Mouse (Mus musculus) MEL (cell line): ENCODE results near the gene Fam222a. TPM values are rescaled to one million over a fixed set of nuclear protein-coding genes. Genes with fewer than 3 reads are reported as not detected.

Source experiments
- DNase-seq: peaks from one replicate; pipeline ENCODE4 v3.0.0; 2011; ENCODE audit warnings: low read depth, low spot score
- H3K27ac ChIP-seq: 2 replicates; pipeline ENCODE4 v1.5.1; 2012; ENCODE audit warnings: low read depth, mild to moderate bottlenecking, control low read depth, low read length, moderate library complexity; ENCODE audit not compliant: control insufficient read depth
- H3K27me3 ChIP-seq, 2 experiments: fragments of 150-350 bp in 1 of 2; sonication (generic) in 1 of 2; 2 replicates each; pipeline ENCODE4 v1.6.1; 2012; ENCODE audit warnings: low read length in 2 of 2, mild to moderate bottlenecking in 2 of 2, improper control_type of control experiment in 1 of 2, moderate library complexity in 1 of 2; ENCODE audit not compliant: insufficient read depth in 2 of 2, control insufficient read depth in 1 of 2
- H3K36me3 ChIP-seq, 2 experiments: 2 replicates each; pipeline ENCODE4 v1.6.1; 2012 to 2014; ENCODE audit warnings: low read length in 2 of 2, improper control_type of control experiment in 1 of 2, inconsistent platforms in 1 of 2, mild to moderate bottlenecking in 1 of 2; ENCODE audit not compliant: insufficient read depth in 2 of 2, control insufficient read depth in 1 of 2
- H3K4me1 ChIP-seq, 2 experiments: fragments of 150-350 bp in 1 of 2; sonication (generic) in 1 of 2; 2 replicates each; pipeline ENCODE4 v1.6.1; 2012; ENCODE audit warnings: low read length in 2 of 2, improper control_type of control experiment in 1 of 2, mild to moderate bottlenecking in 1 of 2; ENCODE audit not compliant: insufficient read depth in 2 of 2, control insufficient read depth in 1 of 2
- H3K4me3 ChIP-seq, 2 experiments: fragments of 150-350 bp in 1 of 2; sonication (generic) in 1 of 2; 2 replicates each; pipeline ENCODE4 v1.5.1; 2012; ENCODE audit warnings: low read depth in 2 of 2, low read length in 2 of 2, mild to moderate bottlenecking in 2 of 2, moderate library complexity in 2 of 2, control low read depth in 1 of 2, improper control_type of control experiment in 1 of 2; ENCODE audit not compliant: control insufficient read depth in 1 of 2, insufficient read depth in 1 of 2
- H3K79me2 ChIP-seq: 2 replicates; pipeline ENCODE4 v1.6.1; 2012; ENCODE audit warnings: mild to moderate bottlenecking, low read length, moderate library complexity; ENCODE audit not compliant: control insufficient read depth, poor library complexity, insufficient read depth
- H3K9ac ChIP-seq: 2 replicates; pipeline ENCODE4 v1.6.1; 2012; ENCODE audit warnings: low read depth, mild to moderate bottlenecking, control low read depth, low read length, moderate library complexity; ENCODE audit not compliant: control insufficient read depth, poor library complexity, severe bottlenecking
- H3K9me3 ChIP-seq: fragments of 150-350 bp; sonication (generic); replicated peaks from 2 replicates; pipeline ENCODE4 v1.6.1; 2012; ENCODE audit warnings: mild to moderate bottlenecking, low read length, improper control_type of control experiment, moderate library complexity; ENCODE audit not compliant: insufficient read depth
- CHD2 ChIP-seq: IDR thresholded peaks from 2 replicates; pipeline ENCODE4 v1.6.1; 2011; ENCODE audit warnings: low read length, improper control_type of control experiment
- EP300 ChIP-seq, 2 experiments: IDR thresholded peaks; 2 replicates each; pipeline ENCODE4 v1.6.1; 2011; ENCODE audit warnings: improper control_type of control experiment in 2 of 2, low read length in 2 of 2, low read depth in 1 of 2, mild to moderate bottlenecking in 1 of 2
- GATA1 ChIP-seq: IDR thresholded peaks from 2 replicates; pipeline ENCODE4 v1.6.1; 2011; ENCODE audit warnings: low read depth, low read length, improper control_type of control experiment
- JUND ChIP-seq: IDR thresholded peaks from 2 replicates; pipeline ENCODE4 v1.6.1; 2011; ENCODE audit warnings: low read depth, mild to moderate bottlenecking, improper control_type of control experiment, low read length
- KAT2A ChIP-seq: conservative IDR thresholded peaks from 2 replicates; pipeline ENCODE4 v1.6.1; 2012; ENCODE audit warnings: low read depth, low read length, improper control_type of control experiment, inconsistent platforms
- MXI1 ChIP-seq: IDR thresholded peaks from 2 replicates; pipeline ENCODE4 v1.6.1; 2011; ENCODE audit warnings: mild to moderate bottlenecking, low read depth, low read length, improper control_type of control experiment
- MYC ChIP-seq: IDR thresholded peaks from 2 replicates; pipeline ENCODE4 v1.6.1; 2011; ENCODE audit warnings: low read depth, mild to moderate bottlenecking, low read length, improper control_type of control experiment, moderate library complexity
- POLR2A ChIP-seq, 2 experiments: IDR thresholded peaks; 2 replicates each; pipeline ENCODE4 v1.6.1; 2011 to 2012; ENCODE audit warnings: low read length in 2 of 2, mild to moderate bottlenecking in 2 of 2, control low read depth in 1 of 2, improper control_type of control experiment in 1 of 2, low read depth in 1 of 2, moderate library complexity in 1 of 2; ENCODE audit not compliant: control insufficient read depth in 1 of 2, insufficient read depth in 1 of 2, poor library complexity in 1 of 2
- POLR2AphosphoS2 ChIP-seq: IDR thresholded peaks from 2 replicates; pipeline ENCODE4 v1.6.1; 2011; ENCODE audit warnings: low read length, improper control_type of control experiment
- POLR2AphosphoS5 ChIP-seq: IDR thresholded peaks from 2 replicates; pipeline ENCODE4 v1.6.1; 2012; ENCODE audit warnings: low read depth, borderline replicate concordance, mild to moderate bottlenecking, inconsistent platforms, low read length, moderate library complexity, mixed read lengths
- RCOR1 ChIP-seq: IDR thresholded peaks from 2 replicates; pipeline ENCODE4 v1.6.1; 2012; ENCODE audit warnings: low read depth, mild to moderate bottlenecking, inconsistent platforms, low read length, improper control_type of control experiment
- SIN3A ChIP-seq: IDR thresholded peaks from 2 replicates; pipeline ENCODE4 v1.6.1; 2012; ENCODE audit warnings: low read length, improper control_type of control experiment, inconsistent platforms
- SMC3 ChIP-seq: IDR thresholded peaks from 2 replicates; pipeline ENCODE4 v1.6.1; 2011; ENCODE audit warnings: low read depth, low read length, improper control_type of control experiment
- TAL1 ChIP-seq: IDR thresholded peaks from 2 replicates; pipeline ENCODE4 v1.6.1; 2012; ENCODE audit warnings: mild to moderate bottlenecking, inconsistent platforms, low read length, moderate library complexity, mixed read lengths
- TBP ChIP-seq: IDR thresholded peaks from 2 replicates; pipeline ENCODE4 v1.8.0; 2011; ENCODE audit warnings: low read depth, low read length, improper control_type of control experiment
- USF1 ChIP-seq: IDR thresholded peaks from 2 replicates; pipeline ENCODE4 v1.6.1; 2014; ENCODE audit warnings: low read depth, mild to moderate bottlenecking, inconsistent platforms, low read length, improper control_type of control experiment, moderate library complexity
- USF2 ChIP-seq, 2 experiments: IDR thresholded peaks; 2 replicates each; pipeline ENCODE4 v1.6.1; 2011 to 2012; ENCODE audit warnings: improper control_type of control experiment in 2 of 2, low read length in 2 of 2, borderline replicate concordance in 1 of 2, inconsistent platforms in 1 of 2, low read depth in 1 of 2, mild to moderate bottlenecking in 1 of 2; ENCODE audit not compliant: insufficient read depth in 1 of 2
- polyA plus RNA-seq, 2 experiments: library from polyadenylated mRNA; stranded (reverse) in 1 of 2; unstranded in 1 of 2; fragments of >175 nt in 1 of 2; fragments of >200 nt in 1 of 2; gene quantifications; 2 replicates each; pipeline versions ENCODE4 v1.2.1 to v1.2.4; 2012; ENCODE audit warnings: low replicate concordance in 2 of 2, low read depth in 1 of 2; ENCODE audit not compliant: insufficient read length in 2 of 2, insufficient read depth in 1 of 2, missing spikeins in 1 of 2
- total RNA-seq: library from RNA; depleted of rRNA; stranded (reverse); fragments of 300-350 nt; gene quantifications from 2 replicates; pipeline ENCODE4 v1.2.3, GENCODE M21; 2012

Gene Fam222a
- total and polyA plus RNA-seq, 3 experiments, result 0.27 to 0.70 TPM; not detected in 1

DNA sequence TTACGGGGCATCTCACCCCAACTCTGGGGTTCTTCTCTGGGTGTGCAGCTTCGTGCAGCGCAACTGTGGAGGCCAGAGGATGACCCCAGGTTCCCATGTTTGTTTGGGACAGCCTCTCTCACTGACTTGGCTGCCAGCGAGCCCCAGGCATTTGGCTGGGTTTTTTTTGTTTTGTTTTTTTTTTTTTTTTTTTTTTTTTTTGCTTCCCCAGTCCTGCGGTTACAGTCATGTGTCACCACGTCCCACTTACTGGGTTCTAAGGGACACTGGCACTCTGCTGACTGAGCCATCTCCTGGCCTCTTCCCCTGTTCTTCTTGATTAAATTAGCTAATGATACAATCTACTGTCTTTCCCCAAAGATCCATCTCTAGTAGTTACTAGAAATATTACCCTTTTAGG is 29.8 kb downstream of the Fam222a start:
- Histone ChIP-seq H3K9ac (no peak overlapping the region), H3K27ac (no peak overlapping the region), H3K36me3 (no peaks in the 10 kb centered on the region; a peak in 1 of 4 replicates), H3K4me3 (no peak overlapping the region), H3K27me3 (no peaks in the 10 kb centered on the region), H3K4me1 (no peaks in the 10 kb centered on the region), H3K79me2 (no peaks in the 10 kb centered on the region), H3K9me3 (no peaks in the 10 kb centered on the region)
- TF ChIP-seq POLR2A (IDR thresholded peaks at IDR 0.05; ENCODE audit: control insufficient read depth in 1 of 2, insufficient read depth in 1 of 2, low read depth in 1 of 2, low read length in 2 of 2, poor library complexity in 1 of 2) (no peak), TAL1 (no peak), USF2 (IDR thresholded peaks at IDR 0.05; ENCODE audit: borderline replicate concordance in 1 of 2, insufficient read depth in 1 of 2, low read depth in 1 of 2, low read length in 2 of 2) (no peak), RCOR1 (no peak), POLR2AphosphoS2 (no peak), POLR2AphosphoS5 (no peak), SMC3 (no peak), SIN3A (no peak), MYC (no peak), GATA1 (no peak), EP300 (IDR thresholded peaks at IDR 0.05; ENCODE audit: low read depth in 1 of 2, low read length in 2 of 2) (no peak), USF1 (no peak), KAT2A (no peak)
- no peak for DNase-seq

DNA sequence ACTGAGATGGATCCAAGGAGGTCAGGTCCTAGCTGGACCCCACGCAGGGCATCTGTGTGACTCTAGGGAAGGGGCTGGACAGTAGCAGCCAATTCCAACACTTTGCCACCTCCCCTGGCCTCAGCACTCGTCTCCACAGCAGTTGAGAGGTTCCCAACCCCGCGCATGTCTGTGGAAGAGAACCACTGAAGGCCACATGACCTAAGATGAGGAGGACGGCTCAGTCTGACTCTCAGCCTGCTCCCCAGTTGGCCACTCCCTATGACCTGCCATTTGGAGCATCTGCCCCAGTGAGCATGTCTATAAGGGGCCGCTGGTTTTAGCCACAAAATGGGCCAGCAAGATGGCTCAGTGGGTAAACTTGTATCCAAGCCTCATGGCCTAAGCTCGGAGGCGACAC is 34.2 kb downstream of the Fam222a start:
- no peaks in the 10 kb centered on the region for H3K9me3 ChIP-seq
- H3K27ac ChIP-seq, result no peak overlapping the region
- TF ChIP-seq CHD2 (no peak), USF2 (IDR thresholded peaks at IDR 0.05; ENCODE audit: borderline replicate concordance in 1 of 2, insufficient read depth in 1 of 2, low read depth in 1 of 2, low read length in 2 of 2) (no peak), TBP (no peak), MXI1 (no peak), JUND (no peak)
- TF ChIP-seq, all 39 proteins: peak for 0
- Histone ChIP-seq H3K4me1 (no peaks in the 10 kb centered on the region), H3K9ac (no peak overlapping the region), H3K79me2 (no peaks in the 10 kb centered on the region), H3K4me3 (no peak overlapping the region), H3K36me3 (no peaks in the 10 kb centered on the region), H3K27me3 (no peaks in the 10 kb centered on the region)
- DNase-seq, result no peak
